Mouse (Mus musculus): ENCODE measurements around the gene Cdkal1.

- TF ChIP-seq HCFC1 (IDR thresholded peaks at IDR 0.05; ENCODE audit: borderline replicate concordance, insufficient read depth, low read length) (no peak), ZC3H11A (IDR thresholded peaks at IDR 0.05; ENCODE audit: borderline replicate concordance, low read depth, low read length) (no peak), CHD2 (IDR thresholded peaks at IDR 0.05; ENCODE audit: low read depth, low read length) (no peak)
Observed at GRCm38 (mm10) chr13:29332640-29333412, 522.6 kb downstream of the Cdkal1 start.

All from ES-E14 (cell line).